Mouse (Mus musculus) left cerebral cortex, adult 11 months (tissue): ENCODE results near the gene Srrt.
"Not testable (repeated sequence)": the region's sequence is repeated elsewhere in the genome, so short reads cannot be mapped to it uniquely, and the experiment has no call there.

Experiments
- DNase-seq: peaks from one replicate; pipeline ENCODE4 v3.0.0; 2022; ENCODE audit warnings: low spot score

Srrt gene

GRCm38 (mm10) chr5:137295712-137296111 is 11.8 kb downstream of the Srrt start:
- no peak for DNase-seq

GRCm38 (mm10) chr5:137295296-137295695 is 12.2 kb downstream of the Srrt start:
- DNase-seq: no peak

GRCm38 (mm10) chr5:137294744-137295093 is 12.8 kb downstream of the Srrt start:
- no peak for DNase-seq

- DNase-seq: peak; percentile 92
Measured at GRCm38 (mm10) chr5:137293839-137294743, 13.4 kb downstream of the Srrt start, which contains the start of gene Ufsp1. Gene Ufsp1, plus strand, starts transcription at chr5:137294629.

GRCm38 (mm10) chr5:137293282-137293681 is 14.2 kb downstream of the Srrt start:
- DNase-seq: peak; percentile 48

- DNase-seq: no peak
Measured at GRCm38 (mm10) chr5:137291381-137291926, 16.0 kb downstream of the Srrt start.

GRCm38 (mm10) chr5:137290677-137291076 is 16.8 kb downstream of the Srrt start:
- DNase-seq: no peak

- DNase-seq: no peak
Measured at GRCm38 (mm10) chr5:137289591-137290365, 17.7 kb downstream of the Srrt start.

- DNase-seq: no peak
Measured at GRCm38 (mm10) chr5:137288999-137289470, 18.4 kb downstream of the Srrt start.

GRCm38 (mm10) chr5:137287953-137288743 is 19.3 kb downstream of the Srrt start:
- peak; percentile 57 for DNase-seq

- peak; percentile 65 for DNase-seq
Measured at GRCm38 (mm10) chr5:137287032-137287952, 20.2 kb downstream of the Srrt start, which contains the start of gene Ache. Gene Ache, plus strand, starts transcription at chr5:137287519.

- DNase-seq: peak; percentile 83
Measured at GRCm38 (mm10) chr5:137286655-137287031, 20.8 kb downstream of the Srrt start.

- no peak for DNase-seq
Measured at GRCm38 (mm10) chr5:137285986-137286385, 21.5 kb downstream of the Srrt start.

- DNase-seq: no peak
Measured at GRCm38 (mm10) chr5:137285045-137285444, 22.4 kb downstream of the Srrt start.

- DNase-seq: not testable (repeated sequence)
Measured at GRCm38 (mm10) chr5:137284411-137284810, 23.1 kb downstream of the Srrt start.

GRCm38 (mm10) chr5:137277360-137278342 is 29.8 kb downstream of the Srrt start:
- no peak for DNase-seq

GRCm38 (mm10) chr5:137268131-137268910 is 39.2 kb downstream of the Srrt start:
- no peak for DNase-seq

- no peak for DNase-seq
Measured at GRCm38 (mm10) chr5:137264787-137265186, 42.7 kb downstream of the Srrt start.
